Mouse (Mus musculus): ENCODE measurements around the gene Lcn9.

Lcn9 gene

DNA sequence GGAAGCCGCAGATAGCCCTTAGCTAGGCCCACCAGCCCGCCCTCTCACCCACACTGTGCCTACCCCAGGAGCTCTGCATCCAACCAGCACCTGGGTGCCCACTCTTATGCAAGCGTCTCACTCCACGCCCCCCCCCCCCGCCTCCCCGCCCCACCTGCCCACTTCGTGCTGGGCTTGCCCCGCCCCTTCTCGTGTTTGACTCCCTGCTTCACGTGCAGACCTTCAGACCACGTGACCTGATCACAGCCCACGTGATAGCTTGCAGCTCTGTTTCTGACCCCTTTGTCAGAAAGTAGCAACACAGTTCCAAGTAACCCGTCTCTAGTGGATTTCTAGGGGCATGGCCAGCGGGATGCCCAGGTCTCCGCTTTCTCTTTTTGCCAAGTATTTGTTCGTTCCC, 24.3 kb downstream of the Lcn9 start, which contains the start of gene Sohlh1:
Gene Sohlh1 (minus strand): TSS at position 23 of the 400 bp plus-strand sequence.
- DNase-seq (ENCODE audit: low spot score in 2 of 2) = no peak

DNA sequence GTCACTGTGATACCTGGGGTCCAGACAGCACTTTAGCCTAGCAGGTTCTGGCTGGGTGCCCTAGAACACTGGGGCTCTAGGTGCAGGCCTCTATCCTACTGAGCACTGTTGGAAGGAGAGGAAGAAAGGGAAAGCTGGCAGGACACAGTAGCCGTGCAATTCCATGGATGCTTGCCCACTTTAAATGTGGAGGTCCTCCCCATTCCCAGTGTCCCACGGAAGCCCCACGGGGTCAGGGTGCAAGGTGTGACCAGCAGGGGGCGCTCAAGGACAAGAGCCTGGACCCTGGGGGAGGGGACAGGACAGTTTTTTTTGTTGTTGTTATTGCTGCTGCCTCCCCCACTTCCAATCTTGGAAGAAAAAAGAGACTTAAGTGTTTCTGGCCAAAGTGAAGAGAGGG, 27.4 kb downstream of the Lcn9 start:
- peak; percentile 61 to 80 for DNase-seq (ENCODE audit: low spot score in 2 of 2)

DNA sequence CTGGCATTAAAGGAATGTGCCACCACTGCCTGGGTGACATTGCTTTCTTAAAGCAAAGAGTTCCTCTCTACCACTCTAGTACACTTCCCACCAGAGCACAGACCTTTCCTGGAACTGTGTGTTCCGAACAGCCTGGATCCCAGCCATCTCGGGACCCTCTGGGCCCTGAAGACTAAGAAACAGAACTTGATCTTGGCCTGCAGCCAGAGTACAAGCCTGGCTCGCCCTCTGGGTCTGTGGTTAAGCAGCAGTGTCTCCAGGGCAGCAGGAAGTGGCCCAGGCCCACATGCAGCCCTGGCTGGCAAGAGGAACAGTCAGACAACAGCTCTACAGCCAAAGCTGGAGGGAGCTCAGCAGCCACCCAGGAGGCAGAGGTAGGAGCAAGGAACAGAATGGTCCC, 29.7 kb downstream of the Lcn9 start:
- peak in 1 of 2 experiments; percentile 30 for DNase-seq (ENCODE audit: low spot score in 2 of 2)

DNA sequence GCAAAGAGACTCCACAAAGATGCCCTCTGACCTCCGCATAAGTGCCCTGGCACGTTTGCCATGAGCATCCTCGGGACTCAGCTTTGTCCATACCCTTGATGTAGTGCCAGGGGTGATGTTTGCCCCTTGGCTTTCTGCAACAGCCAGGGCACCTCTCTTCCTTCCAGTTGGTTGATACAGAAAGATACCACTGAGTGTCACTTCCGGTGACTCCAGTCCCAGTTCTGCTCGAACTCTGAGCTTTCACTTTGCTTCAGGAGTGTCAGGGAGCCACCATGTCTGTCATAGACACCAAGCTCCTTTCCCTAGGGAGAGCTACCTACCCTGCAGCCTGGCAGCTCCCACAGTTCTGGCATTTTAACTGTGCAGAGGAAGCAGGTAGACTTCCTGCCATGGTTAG, 31.0 kb downstream of the Lcn9 start:
- no peak for DNase-seq (ENCODE audit: low spot score in 2 of 2)

DNA sequence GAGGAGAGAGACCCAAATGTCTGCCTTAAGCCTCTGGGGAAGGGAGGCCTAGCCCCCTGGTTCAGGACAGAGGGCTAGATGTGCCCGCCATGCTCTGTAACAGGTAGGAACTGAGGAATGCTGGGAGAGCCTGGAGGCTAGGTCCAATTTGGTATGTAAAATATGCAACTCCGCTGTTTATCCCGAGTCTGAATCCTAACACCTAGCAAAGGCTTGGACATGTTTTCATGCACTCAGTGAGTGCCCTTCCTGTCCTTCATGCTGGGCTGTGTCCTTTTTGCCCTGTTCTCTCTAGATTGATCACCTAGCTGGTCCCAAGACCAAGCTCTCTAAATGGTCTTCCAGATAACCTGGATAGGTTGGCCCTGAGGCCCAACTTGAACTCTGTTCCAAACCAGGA, 36.9 kb downstream of the Lcn9 start:
- DNase-seq (ENCODE audit: low spot score in 2 of 2) = no peak

DNA sequence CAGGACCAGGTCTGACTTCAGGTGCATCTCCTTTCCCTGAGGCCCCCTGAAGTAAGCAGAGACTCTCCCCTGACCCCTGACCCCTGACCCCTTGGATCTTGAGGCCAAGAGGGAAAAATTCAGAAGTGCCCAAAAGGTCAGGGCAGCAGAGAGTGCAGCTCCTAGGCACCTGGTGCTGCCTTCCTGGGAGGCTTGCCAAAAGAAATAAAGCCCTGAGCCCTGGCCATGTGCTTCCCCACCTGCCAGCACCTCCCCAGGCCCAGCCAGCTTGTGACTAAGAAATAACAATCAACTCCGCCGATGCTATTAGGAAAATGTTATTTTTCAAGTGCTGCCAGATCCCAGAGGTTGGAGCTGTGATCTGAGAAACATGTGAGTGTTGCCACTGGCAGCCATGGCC, 39.1 kb downstream of the Lcn9 start:
- no peak for DNase-seq (ENCODE audit: low spot score in 2 of 2)

DNA sequence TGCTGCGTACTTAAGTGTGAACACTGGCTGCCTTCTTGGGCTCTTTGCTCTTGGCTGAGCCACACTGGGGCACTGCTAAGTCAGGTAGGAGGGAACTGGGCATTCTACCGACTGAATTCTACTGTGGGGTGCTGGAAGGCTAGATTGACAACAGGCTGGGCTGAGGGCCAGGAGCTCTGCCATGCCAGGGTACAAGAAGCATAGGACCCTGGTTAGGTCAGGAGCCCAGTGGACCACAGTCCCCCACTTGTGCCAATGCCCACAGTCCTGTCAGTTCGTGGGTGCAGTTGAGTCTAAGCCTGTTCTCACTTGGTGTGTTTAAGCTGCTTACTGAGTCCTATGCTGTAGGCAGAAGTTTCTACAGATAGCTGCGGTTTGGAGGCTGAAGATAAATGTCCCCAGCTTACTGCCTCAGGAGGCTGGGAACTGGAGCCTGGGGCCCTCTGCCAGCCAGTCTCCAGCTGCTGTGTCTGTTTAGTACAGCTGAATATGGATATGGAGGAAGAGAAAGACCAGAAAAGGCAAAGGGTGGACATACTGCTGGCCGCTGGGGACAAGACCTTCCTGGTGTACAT, 39.8 kb downstream of the Lcn9 start:
- no peak for DNase-seq (ENCODE audit: low spot score in 2 of 2)

DNA sequence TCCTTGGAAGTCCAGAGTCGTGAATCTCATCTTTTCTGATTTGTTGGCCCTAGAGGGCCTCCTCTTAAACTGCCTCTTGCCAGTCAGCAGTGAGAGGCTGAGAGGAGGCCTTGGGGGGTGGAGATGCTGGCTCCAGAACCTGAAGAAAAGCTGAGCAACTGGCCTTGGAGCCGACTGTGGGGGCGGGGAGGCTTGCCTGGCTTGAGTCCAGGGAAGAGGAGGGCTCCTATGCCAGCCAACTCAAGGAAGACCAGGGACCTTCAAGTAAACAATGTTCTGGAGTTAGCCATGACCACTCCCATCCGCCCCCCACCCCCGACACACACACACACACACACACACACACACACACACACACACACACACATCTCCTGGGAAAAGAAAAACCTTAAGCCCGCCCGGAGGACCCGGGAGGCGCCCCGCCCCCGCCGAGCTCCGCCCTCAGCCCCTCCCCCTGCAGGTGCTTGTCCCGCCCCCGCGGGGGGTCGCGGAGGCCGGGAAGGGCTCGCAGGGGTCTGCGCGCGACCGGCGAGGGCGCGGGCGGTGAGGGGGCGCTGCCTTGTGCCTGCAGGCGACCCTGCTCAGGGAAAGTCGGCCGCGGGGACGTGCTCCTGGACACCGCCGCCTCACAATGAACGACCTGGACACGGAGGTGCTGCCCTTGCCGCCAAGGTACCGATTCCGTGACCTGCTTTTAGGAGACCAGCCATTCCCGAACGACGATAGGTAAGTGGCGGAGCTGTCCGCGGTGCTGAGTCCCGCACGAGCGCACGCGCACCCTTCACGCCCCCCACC, 40.6 kb downstream of the Lcn9 start, which contains the start of gene Kcnt1:
Gene Kcnt1 (plus strand): TSS at position 398 of the 795 bp plus-strand sequence.
- no peak for DNase-seq (ENCODE audit: low spot score in 2 of 2)

DNA sequence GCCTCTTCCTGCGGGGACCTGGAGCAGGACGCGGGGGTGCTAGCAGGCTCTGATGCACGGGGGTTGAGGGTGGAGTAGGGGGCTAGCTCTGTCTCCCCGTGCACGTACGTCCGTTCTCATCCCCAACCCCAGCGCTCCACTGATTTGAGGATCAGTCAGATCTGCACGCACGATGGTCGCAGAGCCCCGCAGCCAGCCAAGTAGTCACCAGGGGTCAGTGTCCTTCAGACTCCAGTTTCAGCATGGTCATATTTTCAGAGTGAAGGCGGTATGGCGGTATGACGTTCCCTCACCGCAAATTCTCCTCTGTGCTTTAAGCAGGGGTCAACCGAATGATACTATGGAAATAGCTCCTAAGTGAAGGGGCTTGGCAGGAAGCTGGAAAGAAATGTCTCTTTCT, 41.3 kb downstream of the Lcn9 start:
- no peak for DNase-seq (ENCODE audit: low spot score in 2 of 2)

DNA sequence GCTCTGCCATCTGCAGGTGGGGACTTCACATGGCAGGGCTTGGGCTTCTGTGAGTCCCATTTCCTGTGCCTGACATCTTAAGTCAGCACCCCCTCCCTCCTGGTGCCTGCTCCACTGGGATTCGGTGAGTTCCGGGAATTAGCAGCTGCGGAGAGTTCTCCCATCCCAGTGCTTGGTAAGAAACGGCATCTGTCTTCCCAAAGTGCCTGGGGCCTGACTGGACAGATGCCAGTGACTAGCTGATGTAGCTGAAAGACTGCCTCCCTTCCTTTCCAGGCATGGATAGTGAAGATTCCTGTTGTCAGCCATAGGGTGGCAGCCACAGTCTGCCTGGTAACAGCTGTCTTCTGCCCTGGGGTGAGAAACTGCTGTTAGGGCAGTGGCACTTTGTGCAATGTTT, 42.5 kb downstream of the Lcn9 start:
- no peak for DNase-seq (ENCODE audit: low spot score in 2 of 2)

DNA sequence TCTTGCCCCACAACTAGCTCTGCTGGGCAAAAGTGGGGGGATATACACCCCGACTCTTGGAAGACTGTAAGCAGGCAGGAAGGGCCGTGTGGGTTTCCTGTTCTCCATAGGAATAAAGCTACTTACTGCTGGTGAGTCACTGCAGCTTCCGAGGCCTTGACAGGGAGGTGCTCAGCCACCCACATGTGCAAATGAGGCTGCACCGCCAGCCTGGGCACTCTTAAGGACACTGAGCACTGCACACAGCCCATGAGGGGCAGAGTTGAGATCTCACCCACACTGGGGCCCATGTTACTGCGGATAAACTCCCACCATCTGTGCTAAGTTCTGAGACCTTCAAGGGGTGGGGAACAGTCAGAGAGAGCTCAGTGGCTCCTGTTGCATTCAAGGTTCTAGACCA, 43.7 kb downstream of the Lcn9 start:
- DNase-seq (ENCODE audit: low spot score in 2 of 2) = no peak

Data from spleen, postnatal 10 days (tissue).